Mouse (Mus musculus) limb, embryonic 10.5 days (tissue): Measurements from ENCODE around the gene Aifm2. TPM values are rescaled to one million over a fixed set of nuclear protein-coding genes. Genes with fewer than 3 reads are reported as not detected.

Source experiments
- DNase-seq: peaks from one replicate; pipeline ENCODE4 v3.0.0-alpha.2; 2017; ENCODE audit warnings: low spot score
- H3K27ac ChIP-seq: fragments of 300-500 bp; sonication (generic); 2 replicates; pipeline ENCODE4 v1.5.1; 2016; ENCODE audit warnings: mild to moderate bottlenecking
- H3K27me3 ChIP-seq: fragments of 300-500 bp; sonication (generic); 2 replicates; pipeline ENCODE4 v1.6.1; 2016; ENCODE audit warnings: low read depth, mild to moderate bottlenecking; ENCODE audit not compliant: poor library complexity, severe bottlenecking
- H3K36me3 ChIP-seq: fragments of 300-500 bp; sonication (generic); 2 replicates; pipeline ENCODE4 v1.6.1; 2016; ENCODE audit warnings: mild to moderate bottlenecking, moderate library complexity
- H3K4me1 ChIP-seq: fragments of 300-500 bp; sonication (generic); 2 replicates; pipeline ENCODE4 v1.6.1; 2016
- H3K4me3 ChIP-seq: fragments of 300-500 bp; sonication (generic); 2 replicates; pipeline ENCODE4 v1.5.1; 2016; ENCODE audit warnings: mild to moderate bottlenecking, moderate library complexity
- H3K9me3 ChIP-seq: fragments of 300-500 bp; sonication (generic); replicated peaks from 2 replicates; pipeline ENCODE4 v1.6.1; 2016; ENCODE audit warnings: mild to moderate bottlenecking
- WGBS: fragments of 180-500 bp; shearing (Covaris S2); methylation state at CpG from one replicate; pipeline ENCODE4 v1.1.7; 2016; 5-methylcytosine and 5-hydroxymethylcytosine counted together
- polyA plus RNA-seq: library from polyadenylated mRNA; unstranded; fragments of >200 nt; fragmentation: Nextera tagmentation; extraction: Ambion mirVana; gene quantifications from 2 replicates; pipeline ENCODE4 v1.2.1, GENCODE M21; 2016

Gene Aifm2
- 8.3 and 11.3 TPM in 2 replicates for polyA plus RNA-seq

DNA sequence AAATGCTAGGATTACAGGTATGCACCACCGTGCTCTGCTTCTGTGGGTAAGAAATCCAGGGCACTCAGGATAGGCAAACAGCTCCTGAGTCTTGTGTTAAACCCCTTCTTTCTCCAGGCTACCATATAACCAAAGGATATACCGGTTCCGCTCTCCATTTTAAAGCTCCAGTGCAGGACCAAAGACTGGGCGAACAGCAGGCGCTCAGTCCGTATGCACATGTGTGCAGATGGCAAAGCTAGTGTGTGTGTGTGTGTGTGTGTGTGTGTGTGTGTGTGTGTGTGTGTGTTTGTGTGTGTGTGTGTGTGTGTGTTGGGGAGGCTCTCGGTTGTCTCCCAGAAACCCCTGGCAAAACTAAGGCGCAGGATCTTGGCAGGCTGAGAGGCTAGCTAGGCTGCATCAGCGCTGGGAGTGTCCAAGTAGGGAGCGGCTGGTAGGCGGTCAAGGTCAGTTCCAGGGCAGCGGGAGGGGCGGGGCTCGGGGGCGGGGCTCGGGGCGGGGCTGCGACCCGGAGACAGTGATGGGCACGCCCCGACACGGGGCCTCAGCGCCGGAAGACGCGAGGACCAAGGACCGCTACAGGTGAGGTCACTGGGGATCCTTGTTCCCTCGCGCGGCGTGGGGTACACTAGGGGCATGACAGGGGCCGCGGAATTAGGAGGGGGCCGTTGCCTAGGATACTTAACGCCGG is at the start of gene Aifm2:
Aifm2 (plus strand) TSS at position 493 of the 691 bp plus-strand sequence.
- 15% methylated on average over 36 of the region's 36 CpGs for WGBS
- H3K4me1 ChIP-seq = peaks cover 17% of the 10 kb centered on the region
- DNase-seq = peak; percentile 87
- peaks cover 17% of the 10 kb centered on the region; the same call in 1 of the 2 replicates for H3K27me3 ChIP-seq
- H3K9me3 ChIP-seq = no peaks in the 10 kb centered on the region
- H3K27ac ChIP-seq = peak within 1 kb of the TSS; percentile 64
- H3K36me3 ChIP-seq = no peaks in the 10 kb centered on the region
- peak within 1 kb of the TSS; percentile 67 for H3K4me3 ChIP-seq

DNA sequence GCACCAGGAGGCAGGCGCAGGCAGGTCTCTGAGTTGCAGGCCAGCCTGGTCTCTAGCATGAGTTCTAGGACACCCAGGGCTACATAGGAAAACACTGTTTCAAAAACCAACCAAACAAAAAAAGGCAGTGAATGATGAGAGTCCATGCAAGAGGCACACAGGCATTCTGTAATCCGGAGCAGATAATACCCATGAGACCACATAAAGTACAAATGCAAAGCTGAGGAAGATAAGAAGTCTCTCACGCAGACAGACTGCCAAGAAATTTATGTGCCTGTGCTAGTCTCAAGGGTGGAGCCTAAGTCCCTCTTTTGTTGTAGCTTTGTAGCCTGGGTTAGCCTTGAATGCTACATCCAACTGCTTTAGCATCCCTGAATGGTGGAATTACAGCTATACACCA is 49.4 kb upstream of the Aifm2 start:
- no peaks in the 10 kb centered on the region for H3K4me1 ChIP-seq
- 94% methylated on average over 3 of the region's 3 CpGs for WGBS
- no peaks in the 10 kb centered on the region for H3K9me3 ChIP-seq
- H3K36me3 ChIP-seq = peaks cover 99% of the 10 kb centered on the region
- no peak overlapping the region for H3K27ac ChIP-seq
- DNase-seq = no peak
- no peaks in the 10 kb centered on the region for H3K27me3 ChIP-seq
- no peak overlapping the region for H3K4me3 ChIP-seq

DNA sequence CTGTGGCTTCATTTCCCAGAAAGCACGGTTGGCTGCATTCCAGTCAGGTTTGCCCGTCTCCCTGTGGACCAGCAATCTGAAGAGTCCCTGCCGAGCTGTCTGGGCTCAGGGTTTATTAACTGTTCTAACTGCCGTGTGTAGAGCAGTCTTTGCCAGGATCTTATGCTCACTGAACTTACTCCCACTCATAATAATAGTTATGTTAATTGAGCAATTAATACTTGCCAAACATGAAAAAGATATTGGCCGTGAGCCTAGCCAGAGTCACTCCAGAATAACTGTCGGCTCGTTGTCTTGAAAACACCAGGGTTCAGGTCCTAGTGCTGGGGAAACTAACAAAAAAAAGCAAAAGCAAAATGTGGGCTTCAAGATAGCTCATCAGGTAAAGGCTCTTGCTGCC is 45.8 kb upstream of the Aifm2 start:
- H3K27me3 ChIP-seq = no peaks in the 10 kb centered on the region
- no peak overlapping the region for H3K4me3 ChIP-seq
- no peaks in the 10 kb centered on the region for H3K4me1 ChIP-seq
- no peak for DNase-seq
- no peak overlapping the region for H3K27ac ChIP-seq
- no peaks in the 10 kb centered on the region for H3K9me3 ChIP-seq
- H3K36me3 ChIP-seq = peaks cover 96% of the 10 kb centered on the region
- 94% methylated on average over 7 of the region's 7 CpGs for WGBS

DNA sequence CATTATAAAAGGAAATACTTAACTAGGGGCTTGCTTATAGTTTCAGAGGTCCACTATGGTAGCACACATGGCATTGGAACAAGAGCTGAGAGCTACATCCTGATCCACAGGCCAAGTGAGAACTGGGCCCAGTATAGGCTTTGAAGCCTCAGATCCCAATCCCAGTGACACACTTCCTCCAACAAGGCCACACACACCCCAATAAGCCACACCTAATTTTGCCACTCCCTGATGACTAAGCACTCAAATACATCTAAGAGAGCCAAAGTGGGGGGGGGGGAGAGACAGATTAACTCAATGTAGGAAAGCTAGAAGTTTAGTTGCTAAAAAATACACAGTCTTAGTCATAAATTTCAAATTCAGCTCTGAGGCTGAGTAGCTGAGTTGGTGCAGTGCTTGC is 45.2 kb upstream of the Aifm2 start:
- H3K27me3 ChIP-seq = no peaks in the 10 kb centered on the region
- H3K4me3 ChIP-seq = no peak overlapping the region
- H3K27ac ChIP-seq = no peak overlapping the region
- DNase-seq = no peak
- H3K4me1 ChIP-seq = no peaks in the 10 kb centered on the region
- H3K9me3 ChIP-seq = no peaks in the 10 kb centered on the region
- peaks cover 96% of the 10 kb centered on the region for H3K36me3 ChIP-seq

DNA sequence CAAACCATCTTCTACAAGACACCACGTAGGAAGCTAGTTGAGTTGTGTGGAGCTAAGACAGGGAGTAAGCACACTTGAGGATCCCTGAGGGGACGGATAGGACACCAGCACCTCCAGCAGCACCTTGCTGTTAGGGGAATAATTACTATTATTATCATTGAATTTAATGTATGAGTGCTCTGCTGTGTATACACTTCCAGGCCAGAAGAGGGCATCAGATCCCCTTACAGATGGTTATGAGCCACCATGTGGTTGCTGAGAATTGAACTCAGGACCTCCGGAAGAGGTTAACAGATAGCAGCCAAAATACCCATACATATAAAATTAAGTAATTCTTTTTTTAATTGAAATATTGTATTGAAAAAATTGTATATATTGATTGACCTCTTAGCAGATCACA is 44.3 kb upstream of the Aifm2 start:
- Histone ChIP-seq H3K27me3 (no peaks in the 10 kb centered on the region), H3K9me3 (no peaks in the 10 kb centered on the region), H3K27ac (no peak overlapping the region), H3K4me3 (no peak overlapping the region), H3K4me1 (no peaks in the 10 kb centered on the region), H3K36me3 (peaks cover 94% of the 10 kb centered on the region)
- 95% methylated on average over 3 of the region's 3 CpGs for WGBS
- DNase-seq = no peak

DNA sequence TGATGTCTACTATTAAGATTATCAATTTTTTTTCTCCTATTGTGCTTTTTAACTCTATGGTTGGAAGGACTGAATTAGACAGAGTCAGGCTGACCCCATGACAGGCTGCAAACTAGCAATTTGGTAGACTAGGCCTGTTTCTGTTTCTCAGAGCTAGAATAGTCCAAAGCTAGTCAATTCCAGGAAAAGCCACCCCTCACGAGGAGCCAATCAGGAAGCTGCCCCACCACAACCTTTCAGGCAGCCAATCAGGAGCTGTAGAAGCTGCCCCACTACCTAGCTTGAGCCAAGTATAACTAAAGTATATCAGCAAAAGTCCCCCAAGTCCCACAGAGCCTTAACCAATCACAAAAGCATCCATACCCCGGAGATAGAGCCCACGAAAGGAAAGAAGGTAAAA is 39.1 kb upstream of the Aifm2 start:
- WGBS = 80% methylated on average over 3 of the region's 3 CpGs
- Histone ChIP-seq H3K27ac (no peak overlapping the region), H3K36me3 (peaks cover 50% of the 10 kb centered on the region), H3K4me1 (peaks cover 12% of the 10 kb centered on the region), H3K9me3 (no peaks in the 10 kb centered on the region), H3K4me3 (no peak overlapping the region), H3K27me3 (no peaks in the 10 kb centered on the region)
- DNase-seq = no peak

DNA sequence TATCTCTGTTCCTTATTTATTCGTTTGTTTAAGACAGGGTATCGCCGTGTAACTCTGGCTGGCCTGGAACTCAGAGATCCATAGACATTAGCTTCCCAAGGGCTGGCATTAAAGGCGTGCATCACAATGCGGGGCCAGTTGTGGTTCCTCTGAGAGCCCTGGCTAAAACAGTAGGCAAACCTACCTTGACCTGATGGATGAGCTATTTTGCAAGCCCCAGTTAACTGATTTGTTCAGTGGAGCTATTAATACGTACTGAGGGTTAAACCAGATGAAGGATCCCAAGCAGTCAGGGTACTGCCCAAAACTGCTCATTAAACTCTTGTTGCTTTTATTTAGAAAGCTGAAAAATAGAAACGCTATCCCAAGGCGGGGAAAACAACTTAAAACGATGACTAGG is 35.5 kb upstream of the Aifm2 start:
- Histone ChIP-seq H3K4me1 (peaks cover 21% of the 10 kb centered on the region), H3K4me3 (peak overlapping the region; percentile 97), H3K27ac (peak overlapping the region; percentile 93), H3K9me3 (no peaks in the 10 kb centered on the region), H3K36me3 (peaks cover 25% of the 10 kb centered on the region), H3K27me3 (no peaks in the 10 kb centered on the region)
- no peak for DNase-seq
- WGBS = 40% methylated on average over 9 of the region's 9 CpGs

DNA sequence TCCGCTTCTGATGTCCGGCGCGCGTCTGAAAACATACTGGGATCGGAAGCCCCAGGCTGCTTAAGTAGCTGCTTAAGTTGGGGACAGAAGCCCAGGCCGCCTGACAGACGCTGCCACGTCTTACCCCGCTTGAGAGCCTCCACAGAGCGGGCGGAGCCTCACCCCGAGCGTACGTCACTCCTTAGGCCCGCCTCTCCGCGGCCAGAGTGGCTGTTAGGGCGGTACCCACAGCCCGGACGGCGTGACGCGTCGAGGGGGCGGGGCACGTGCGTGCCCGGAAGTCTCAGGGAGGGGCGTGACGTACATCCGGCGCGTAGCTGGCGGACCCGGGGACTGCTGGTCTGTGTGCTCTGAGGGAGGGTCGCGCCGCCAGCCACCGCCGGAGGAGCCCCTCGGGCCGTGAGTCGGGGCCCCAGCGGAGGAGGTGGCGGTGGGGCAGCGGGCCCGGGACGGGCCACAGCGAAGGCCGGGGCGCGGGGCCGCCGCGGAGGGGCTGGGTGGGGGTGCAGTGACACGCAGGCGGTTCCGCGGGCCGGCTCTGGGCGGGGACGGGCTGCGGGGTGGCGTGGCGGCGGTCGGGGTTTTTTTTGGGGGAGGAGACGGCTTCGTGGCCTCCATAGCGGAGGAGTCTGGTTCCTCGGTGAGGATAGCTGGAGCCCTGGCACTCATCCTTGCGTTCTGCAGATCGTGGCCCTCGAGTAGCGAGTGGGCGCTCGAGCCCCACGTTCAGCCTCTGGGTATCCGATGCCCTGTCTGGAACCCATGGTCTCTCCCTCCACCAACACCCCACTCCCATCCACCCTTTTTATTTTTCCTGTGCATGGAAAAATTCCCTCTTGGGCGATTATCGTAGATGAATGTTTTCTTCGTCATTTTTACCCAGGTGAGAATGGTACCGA is 34.8 kb upstream of the Aifm2 start, which contains the start of gene Sar1a:
Sar1a (plus strand) TSS at position 285 of the 899 bp plus-strand sequence.
- Histone ChIP-seq H3K27me3 (no peaks in the 10 kb centered on the region), H3K27ac (peak within 1 kb of the TSS; percentile 93), H3K4me1 (peaks cover 21% of the 10 kb centered on the region), H3K36me3 (peaks cover 25% of the 10 kb centered on the region), H3K9me3 (no peaks in the 10 kb centered on the region), H3K4me3 (peak within 1 kb of the TSS; percentile 97)
- under 1% methylated on average over 77 of the region's 84 CpGs for WGBS
- peak; percentile 100 for DNase-seq

DNA sequence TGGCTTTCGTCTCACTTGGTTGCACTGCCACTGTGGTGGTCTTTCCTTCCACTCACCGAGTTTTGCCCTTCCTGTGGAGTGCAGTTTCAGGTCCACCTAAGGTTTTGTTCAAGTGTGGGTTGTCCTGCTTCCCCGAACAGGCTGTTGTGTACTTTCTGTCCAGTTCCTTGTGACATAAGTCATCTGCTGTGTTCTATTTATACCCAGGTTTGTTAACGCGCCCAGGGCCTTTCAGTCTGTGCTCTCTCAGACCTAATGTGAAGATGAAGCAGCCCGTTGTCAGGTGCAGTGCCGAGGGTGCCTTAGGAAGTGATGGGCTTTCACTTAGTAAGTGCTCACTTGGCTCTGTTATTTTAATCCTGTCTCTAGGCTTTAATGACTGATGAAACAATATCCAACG is 25.7 kb upstream of the Aifm2 start:
- WGBS = 93% methylated on average over 8 of the region's 8 CpGs
- no peak overlapping the region for H3K4me3 ChIP-seq
- H3K27me3 ChIP-seq = no peaks in the 10 kb centered on the region
- no peaks in the 10 kb centered on the region for H3K4me1 ChIP-seq
- H3K36me3 ChIP-seq = peaks cover 96% of the 10 kb centered on the region
- no peak overlapping the region for H3K27ac ChIP-seq
- H3K9me3 ChIP-seq = no peaks in the 10 kb centered on the region
- no peak for DNase-seq

DNA sequence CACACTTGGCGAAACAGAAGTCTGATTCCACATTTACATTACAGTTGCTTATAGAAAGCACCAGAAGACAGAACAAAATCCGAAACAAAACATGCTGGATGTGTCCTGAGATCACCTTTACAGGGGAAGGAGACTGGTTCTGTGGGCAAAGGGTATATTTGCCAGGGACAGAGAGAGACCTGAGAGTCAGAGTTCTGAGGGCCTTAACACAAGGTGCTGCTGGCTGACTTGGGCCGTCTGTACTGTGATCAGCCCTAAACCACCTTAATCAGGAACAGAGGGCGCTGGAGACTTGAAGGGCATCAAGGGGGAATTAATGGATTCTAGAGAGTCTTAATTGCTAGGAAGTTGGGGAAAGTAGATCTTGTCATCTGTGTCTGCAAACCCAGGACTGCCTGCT is 21.5 kb upstream of the Aifm2 start:
- 68% methylated on average over 4 of the region's 4 CpGs for WGBS
- DNase-seq = no peak
- peaks cover 68% of the 10 kb centered on the region for H3K36me3 ChIP-seq

DNA sequence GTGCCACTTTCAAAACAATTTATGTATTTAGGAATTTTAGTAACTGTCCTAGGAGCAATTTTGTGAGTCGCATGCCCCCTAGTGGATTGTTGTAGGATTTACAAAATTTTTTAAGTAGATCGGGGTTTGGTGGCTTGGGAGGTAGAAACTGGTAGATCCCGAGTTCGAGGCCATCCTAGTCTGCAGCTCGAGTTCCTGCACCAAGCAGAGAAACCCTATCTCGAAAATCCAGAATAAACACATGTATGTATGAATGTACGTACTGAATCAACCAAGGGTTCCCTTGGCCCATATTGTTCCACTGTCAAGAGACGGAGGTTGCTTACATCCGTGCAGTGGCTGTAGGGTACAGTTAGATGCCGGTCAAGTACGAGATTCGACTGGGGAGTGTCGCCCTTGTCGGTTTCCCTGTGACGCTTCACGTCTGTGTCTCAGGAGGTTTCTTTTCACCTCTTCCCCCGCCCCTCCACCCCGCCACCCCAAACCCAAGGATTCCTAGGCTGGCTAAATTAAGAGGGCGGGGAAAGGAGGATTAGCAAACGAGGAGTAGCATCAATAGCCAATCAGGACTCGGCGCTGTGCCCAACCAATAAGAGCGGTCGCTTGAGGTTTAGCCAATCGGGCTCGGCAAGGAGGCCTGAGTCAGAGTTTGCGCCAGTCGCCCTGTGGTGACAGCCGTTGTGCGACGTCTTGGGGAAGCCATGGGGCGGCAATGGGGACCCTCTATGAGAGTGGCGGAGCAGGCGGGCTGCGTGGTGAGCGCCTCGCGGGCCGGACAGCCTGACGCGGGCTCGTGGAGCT is 20.0 kb upstream of the Aifm2 start, which contains the start of gene Tysnd1:
Tysnd1 (plus strand) TSS at position 645 of the 801 bp plus-strand sequence.
- 1% methylated on average over 42 of the region's 42 CpGs for WGBS
- Histone ChIP-seq H3K27ac (peak within 1 kb of the TSS; percentile 82), H3K27me3 (no peaks in the 10 kb centered on the region), H3K9me3 (no peaks in the 10 kb centered on the region), H3K36me3 (peaks cover 68% of the 10 kb centered on the region), H3K4me1 (peaks cover 26% of the 10 kb centered on the region), H3K4me3 (peak within 1 kb of the TSS; percentile 97)
- DNase-seq = peak; percentile 90

More for the DNA sequence above, 21.5 kb upstream of the Aifm2 start:
- Histone ChIP-seq H3K27me3 (no peaks in the 10 kb centered on the region), H3K4me3 (no peak overlapping the region), H3K9me3 (no peaks in the 10 kb centered on the region), H3K27ac (no peak overlapping the region), H3K4me1 (peaks cover 26% of the 10 kb centered on the region)

DNA sequence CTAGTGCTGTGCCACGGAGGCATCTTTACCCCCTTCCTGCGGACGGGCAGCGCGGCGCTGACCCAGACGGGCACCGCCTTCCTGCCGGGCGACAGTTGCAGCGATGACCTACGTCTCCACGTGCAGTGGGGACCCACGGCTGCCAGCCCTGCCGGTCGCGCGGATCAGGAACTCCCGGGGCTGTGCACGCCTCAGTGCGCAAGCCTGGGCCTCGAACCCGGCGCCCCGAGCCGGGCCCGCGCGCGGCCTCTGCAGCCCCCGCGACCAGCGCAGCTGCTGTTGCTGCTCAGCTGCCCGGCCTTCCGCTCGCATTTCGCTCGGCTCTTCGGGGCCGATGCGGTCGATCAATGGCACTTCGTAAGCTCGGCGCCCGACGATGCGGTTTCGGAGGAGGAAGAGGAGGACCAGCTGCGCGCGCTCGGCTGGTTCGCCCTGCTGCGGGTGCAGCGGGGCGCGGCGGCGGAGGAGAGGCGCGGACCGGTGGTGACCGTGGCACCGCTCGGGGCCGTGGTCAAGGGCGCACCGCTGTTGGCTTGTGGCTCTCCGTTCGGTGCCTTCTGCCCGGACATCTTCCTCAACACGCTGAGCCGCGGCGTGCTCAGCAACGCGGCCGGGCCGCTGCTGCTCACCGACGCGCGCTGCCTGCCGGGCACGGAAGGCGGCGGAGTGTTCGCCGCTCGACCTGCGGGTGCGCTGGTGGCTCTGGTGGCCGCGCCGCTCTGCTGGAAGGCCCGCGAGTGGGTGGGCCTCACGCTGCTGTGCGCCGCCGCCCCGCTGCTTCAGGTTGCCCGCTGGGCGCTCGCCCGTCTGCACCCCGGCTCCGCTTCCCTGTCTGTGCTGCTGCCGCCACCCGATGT is 19.1 kb upstream of the Aifm2 start:
- H3K36me3 ChIP-seq = peaks cover 62% of the 10 kb centered on the region
- no peaks in the 10 kb centered on the region for H3K27me3 ChIP-seq
- peak overlapping the region; percentile 82 for H3K27ac ChIP-seq
- peak; percentile 55 for DNase-seq
- peaks cover 26% of the 10 kb centered on the region for H3K4me1 ChIP-seq
- H3K4me3 ChIP-seq = peak overlapping the region; percentile 97
- no peaks in the 10 kb centered on the region for H3K9me3 ChIP-seq
- WGBS = under 1% methylated on average over 111 of the region's 111 CpGs
